Mouse (Mus musculus) lung, postnatal 0 days (tissue): ENCODE data around the gene Fscn1.

Source experiments
- CTCF ChIP-seq: IDR thresholded peaks from 2 replicates; pipeline ENCODE4 v1.5.1; 2016; ENCODE audit warnings: antibody characterized with exemption, mild to moderate bottlenecking
- EP300 ChIP-seq: IDR thresholded peaks from 2 replicates; pipeline ENCODE4 v1.6.1; 2016; ENCODE audit warnings: antibody characterized with exemption, mild to moderate bottlenecking, control low read depth

GRCm38 (mm10) chr5:143000091-143000490, 39.9 kb downstream of the Fscn1 start:
- TF ChIP-seq CTCF (no peak), EP300 (no peak)
